Mouse (Mus musculus) MEL (cell line): ENCODE data around the gene Slc25a29. TPM values are rescaled to one million over a fixed set of nuclear protein-coding genes. Genes with fewer than 3 reads are reported as not detected.

ENCODE experiments used
- DNase-seq: peaks from one replicate; pipeline ENCODE4 v3.0.0; 2011; ENCODE audit warnings: low read depth, low spot score
- H3K27ac ChIP-seq: 2 replicates; pipeline ENCODE4 v1.5.1; 2012; ENCODE audit warnings: low read depth, mild to moderate bottlenecking, control low read depth, low read length, moderate library complexity; ENCODE audit not compliant: control insufficient read depth
- H3K27me3 ChIP-seq, 2 experiments: fragments of 150-350 bp in 1 of 2; sonication (generic) in 1 of 2; 2 replicates each; pipeline ENCODE4 v1.6.1; 2012; ENCODE audit warnings: low read length in 2 of 2, mild to moderate bottlenecking in 2 of 2, improper control_type of control experiment in 1 of 2, moderate library complexity in 1 of 2; ENCODE audit not compliant: insufficient read depth in 2 of 2, control insufficient read depth in 1 of 2
- H3K36me3 ChIP-seq, 2 experiments: 2 replicates each; pipeline ENCODE4 v1.6.1; 2012 to 2014; ENCODE audit warnings: low read length in 2 of 2, improper control_type of control experiment in 1 of 2, inconsistent platforms in 1 of 2, mild to moderate bottlenecking in 1 of 2; ENCODE audit not compliant: insufficient read depth in 2 of 2, control insufficient read depth in 1 of 2
- H3K4me1 ChIP-seq, 2 experiments: fragments of 150-350 bp in 1 of 2; sonication (generic) in 1 of 2; 2 replicates each; pipeline ENCODE4 v1.6.1; 2012; ENCODE audit warnings: low read length in 2 of 2, improper control_type of control experiment in 1 of 2, mild to moderate bottlenecking in 1 of 2; ENCODE audit not compliant: insufficient read depth in 2 of 2, control insufficient read depth in 1 of 2
- H3K4me3 ChIP-seq, 2 experiments: fragments of 150-350 bp in 1 of 2; sonication (generic) in 1 of 2; 2 replicates each; pipeline ENCODE4 v1.5.1; 2012; ENCODE audit warnings: low read depth in 2 of 2, low read length in 2 of 2, mild to moderate bottlenecking in 2 of 2, moderate library complexity in 2 of 2, control low read depth in 1 of 2, improper control_type of control experiment in 1 of 2; ENCODE audit not compliant: control insufficient read depth in 1 of 2, insufficient read depth in 1 of 2
- H3K79me2 ChIP-seq: 2 replicates; pipeline ENCODE4 v1.6.1; 2012; ENCODE audit warnings: mild to moderate bottlenecking, low read length, moderate library complexity; ENCODE audit not compliant: control insufficient read depth, poor library complexity, insufficient read depth
- H3K9ac ChIP-seq: 2 replicates; pipeline ENCODE4 v1.6.1; 2012; ENCODE audit warnings: low read depth, mild to moderate bottlenecking, control low read depth, low read length, moderate library complexity; ENCODE audit not compliant: control insufficient read depth, poor library complexity, severe bottlenecking
- H3K9me3 ChIP-seq: fragments of 150-350 bp; sonication (generic); replicated peaks from 2 replicates; pipeline ENCODE4 v1.6.1; 2012; ENCODE audit warnings: mild to moderate bottlenecking, low read length, improper control_type of control experiment, moderate library complexity; ENCODE audit not compliant: insufficient read depth
- CHD1 ChIP-seq: IDR thresholded peaks from 2 replicates; pipeline ENCODE4 v1.6.1; 2012; ENCODE audit warnings: low read depth, mild to moderate bottlenecking, inconsistent platforms, low read length, improper control_type of control experiment
- CTCF ChIP-seq, 3 experiments: IDR thresholded peaks in 2 of 3; conservative IDR thresholded peaks in 1 of 3; 2 replicates each; pipeline ENCODE4 v1.5.1; 2011 to 2012; ENCODE audit warnings: low read length in 3 of 3, low read depth in 2 of 3, mild to moderate bottlenecking in 2 of 3, improper control_type of control experiment in 1 of 3, inconsistent platforms in 1 of 3, mixed read lengths in 1 of 3, moderate library complexity in 1 of 3; ENCODE audit not compliant: control insufficient read depth in 1 of 3, insufficient read depth in 1 of 3, poor library complexity in 1 of 3, severe bottlenecking in 1 of 3
- E2F4 ChIP-seq: IDR thresholded peaks from 2 replicates; pipeline ENCODE4 v1.6.1; 2011; ENCODE audit warnings: low read depth, low read length, improper control_type of control experiment, borderline replicate concordance
- EP300 ChIP-seq, 2 experiments: IDR thresholded peaks; 2 replicates each; pipeline ENCODE4 v1.6.1; 2011; ENCODE audit warnings: improper control_type of control experiment in 2 of 2, low read length in 2 of 2, low read depth in 1 of 2, mild to moderate bottlenecking in 1 of 2
- ETS1 ChIP-seq: IDR thresholded peaks from 2 replicates; pipeline ENCODE4 v1.6.1; 2012; ENCODE audit warnings: low read depth, mild to moderate bottlenecking, inconsistent platforms, low read length, improper control_type of control experiment, moderate library complexity
- GABPA ChIP-seq: IDR thresholded peaks from 2 replicates; pipeline ENCODE4 v1.6.1; 2012; ENCODE audit warnings: low read depth, mild to moderate bottlenecking, inconsistent platforms, low read length, improper control_type of control experiment, moderate library complexity
- MAFK ChIP-seq: IDR thresholded peaks from 2 replicates; pipeline ENCODE4 v1.6.1; 2011; ENCODE audit warnings: low read depth, mild to moderate bottlenecking, low read length, improper control_type of control experiment, borderline replicate concordance
- MAX ChIP-seq: IDR thresholded peaks from 2 replicates; pipeline ENCODE4 v1.6.1; 2011; ENCODE audit warnings: low read length, improper control_type of control experiment
- MEF2A ChIP-seq: IDR thresholded peaks from 2 replicates; pipeline ENCODE4 v1.6.1; 2014; ENCODE audit warnings: low read depth, mild to moderate bottlenecking, inconsistent platforms, low read length, improper control_type of control experiment; ENCODE audit not compliant: poor library complexity, insufficient replicate concordance, severe bottlenecking; ENCODE audit errors: extremely low read depth
- MXI1 ChIP-seq: IDR thresholded peaks from 2 replicates; pipeline ENCODE4 v1.6.1; 2011; ENCODE audit warnings: mild to moderate bottlenecking, low read depth, low read length, improper control_type of control experiment
- MYC ChIP-seq: IDR thresholded peaks from 2 replicates; pipeline ENCODE4 v1.6.1; 2011; ENCODE audit warnings: low read depth, mild to moderate bottlenecking, low read length, improper control_type of control experiment, moderate library complexity
- NELFE ChIP-seq: IDR thresholded peaks from 2 replicates; pipeline ENCODE4 v1.6.1; 2011; ENCODE audit warnings: low read depth, low read length, improper control_type of control experiment
- NRF1 ChIP-seq: IDR thresholded peaks from 2 replicates; pipeline ENCODE4 v1.6.1; 2014; ENCODE audit warnings: low read depth, mild to moderate bottlenecking, inconsistent platforms, low read length, improper control_type of control experiment, moderate library complexity; ENCODE audit not compliant: poor library complexity, insufficient read depth, severe bottlenecking
- POLR2A ChIP-seq, 2 experiments: IDR thresholded peaks; 2 replicates each; pipeline ENCODE4 v1.6.1; 2011 to 2012; ENCODE audit warnings: low read length in 2 of 2, mild to moderate bottlenecking in 2 of 2, control low read depth in 1 of 2, improper control_type of control experiment in 1 of 2, low read depth in 1 of 2, moderate library complexity in 1 of 2; ENCODE audit not compliant: control insufficient read depth in 1 of 2, insufficient read depth in 1 of 2, poor library complexity in 1 of 2
- POLR2AphosphoS2 ChIP-seq: IDR thresholded peaks from 2 replicates; pipeline ENCODE4 v1.6.1; 2011; ENCODE audit warnings: low read length, improper control_type of control experiment
- TAL1 ChIP-seq: IDR thresholded peaks from 2 replicates; pipeline ENCODE4 v1.6.1; 2012; ENCODE audit warnings: mild to moderate bottlenecking, inconsistent platforms, low read length, moderate library complexity, mixed read lengths
- UBTF ChIP-seq: IDR thresholded peaks from 2 replicates; pipeline ENCODE4 v1.6.1; 2012; ENCODE audit warnings: low read depth, mild to moderate bottlenecking, inconsistent platforms, low read length, improper control_type of control experiment, moderate library complexity, borderline replicate concordance; ENCODE audit not compliant: insufficient read depth
- ZMIZ1 ChIP-seq: IDR thresholded peaks from 2 replicates; pipeline ENCODE4 v1.6.1; 2012; ENCODE audit warnings: low read depth, mild to moderate bottlenecking, inconsistent platforms, low read length, improper control_type of control experiment, moderate library complexity
- ZNF384 ChIP-seq: IDR thresholded peaks from 2 replicates; pipeline ENCODE4 v1.6.1; 2012; ENCODE audit warnings: low read depth, mild to moderate bottlenecking, inconsistent platforms, low read length, improper control_type of control experiment
- polyA plus RNA-seq, 2 experiments: library from polyadenylated mRNA; stranded (reverse) in 1 of 2; unstranded in 1 of 2; fragments of >175 nt in 1 of 2; fragments of >200 nt in 1 of 2; gene quantifications; 2 replicates each; pipeline versions ENCODE4 v1.2.1 to v1.2.4; 2012; ENCODE audit warnings: low replicate concordance in 2 of 2, low read depth in 1 of 2; ENCODE audit not compliant: insufficient read length in 2 of 2, insufficient read depth in 1 of 2, missing spikeins in 1 of 2
- total RNA-seq: library from RNA; depleted of rRNA; stranded (reverse); fragments of 300-350 nt; gene quantifications from 2 replicates; pipeline ENCODE4 v1.2.3, GENCODE M21; 2012

Slc25a29 gene
- total and polyA plus RNA-seq, 3 experiments, result 3.0 to 3.3 TPM; not detected in 1

- H3K36me3 ChIP-seq, result peaks cover 0 to 4% of the 10 kb centered on the region in 2 experiments; a peak in 2 of 4 replicates
- TF ChIP-seq GABPA (no peak), TAL1 (no peak)
- TF ChIP-seq, all 39 proteins: peak for 0
- Histone ChIP-seq H3K4me3 (no peak overlapping the region), H3K9me3 (no peaks in the 10 kb centered on the region), H3K27ac (no peak overlapping the region), H3K4me1 (peaks cover 3 to 14% of the 10 kb centered on the region in 2 experiments; a peak in 3 of 4 replicates), H3K27me3 (no peaks in the 10 kb centered on the region), H3K79me2 (peaks cover 16% of the 10 kb centered on the region), H3K9ac (no peak overlapping the region)
- no peak for DNase-seq
These were observed 2.8 kb downstream of the Slc25a29 start for GRCm38 (mm10) chr12:108832851-108833250.

- Histone ChIP-seq H3K27ac (no peak overlapping the region), H3K4me1 (peaks cover under 1 to 7% of the 10 kb centered on the region in 2 experiments; a peak in 2 of 4 replicates), H3K9me3 (no peaks in the 10 kb centered on the region), H3K79me2 (peaks cover 10% of the 10 kb centered on the region), H3K27me3 (no peaks in the 10 kb centered on the region), H3K36me3 (no peaks in the 10 kb centered on the region; a peak in 1 of 4 replicates), H3K9ac (no peak overlapping the region), H3K4me3 (no peak overlapping the region)
- no peak for TF ChIP-seq MYC
- TF ChIP-seq ZNF384, result no peak
- no peak for TF ChIP-seq EP300 (IDR thresholded peaks at IDR 0.05; ENCODE audit: low read depth in 1 of 2, low read length in 2 of 2)
- TF ChIP-seq E2F4, result no peak
- no peak for TF ChIP-seq NELFE
- TF ChIP-seq MAFK, result no peak
- no peak for TF ChIP-seq UBTF
- no peak for TF ChIP-seq ZMIZ1
- TF ChIP-seq MEF2A, result no peak
- no peak for TF ChIP-seq POLR2AphosphoS2
- no peak for TF ChIP-seq POLR2A (IDR thresholded peaks at IDR 0.05; ENCODE audit: control insufficient read depth in 1 of 2, insufficient read depth in 1 of 2, low read depth in 1 of 2, low read length in 2 of 2, poor library complexity in 1 of 2)
- TF ChIP-seq NRF1, result no peak
- TF ChIP-seq MAX, result no peak
- no peak for TF ChIP-seq CHD1
- no peak for TF ChIP-seq ETS1
- no peak for TF ChIP-seq MXI1
- TF ChIP-seq CTCF (IDR thresholded peaks at IDR 0.05 in 2 of 3, conservative IDR thresholded peaks at IDR 0.05 in 1 of 3; ENCODE audit: control insufficient read depth in 1 of 3, insufficient read depth in 1 of 3, low read depth in 2 of 3, low read length in 3 of 3, poor library complexity in 1 of 3, severe bottlenecking in 1 of 3), result no peak
- no peak for TF ChIP-seq TAL1
- no peak for DNase-seq
These were observed 3.6 kb downstream of the Slc25a29 start for GRCm38 (mm10) chr12:108831966-108832643.
